Mouse (Mus musculus): ENCODE results near the gene Rrp36. TPM values are rescaled to one million over a fixed set of nuclear protein-coding genes. Genes with fewer than 3 reads are reported as not detected.
A peak's percentile ranks its signal among the peaks of the same experiment; 100 is the strongest.

Rrp36 gene
- polyA plus RNA-seq (2011; ENCODE audit: insufficient read depth, insufficient read length, low read depth, missing spikeins) = 48.5 and 60.2 TPM in 2 replicates

GRCm38 (mm10) chr17:46673850-46674529 is at the start of gene Rrp36:
Gene Rrp36, minus strand, starts transcription at chr17:46674352.
- Histone ChIP-seq H3K27ac (ENCODE audit: insufficient read depth, low read length) (peak within 1 kb of the TSS; percentile 59), H3K4me3 (ENCODE audit: low read depth, low read length) (peak within 1 kb of the TSS; percentile 80), H3K36me3 (ENCODE audit: control insufficient read depth, insufficient read depth, low read length, poor library complexity, severe bottlenecking) (peaks cover 24% of the 10 kb centered on the region), H3K9me3 (replicated peaks; ENCODE audit: control insufficient read depth, insufficient read depth, low read length, poor library complexity, severe bottlenecking) (no peaks in the 10 kb centered on the region), H3K9ac (ENCODE audit: low read depth, poor library complexity, severe bottlenecking) (peak within 1 kb of the TSS; percentile 77), H3K4me1 (ENCODE audit: control insufficient read depth, insufficient read depth, low read length) (peaks cover 6% of the 10 kb centered on the region), H3K27me3 (ENCODE audit: control insufficient read depth, insufficient read depth, low read length, poor library complexity, severe bottlenecking) (no peaks in the 10 kb centered on the region)
- TF ChIP-seq EP300 (IDR thresholded peaks at IDR 0.05; ENCODE audit: insufficient read depth, low read depth, low read length) (no peak), POLR2A (IDR thresholded peaks at IDR 0.05; ENCODE audit: insufficient read depth, low read length) (peak; percentile 69)

GRCm38 (mm10) chr17:46721077-46721476 is 46.9 kb upstream of the Rrp36 start:
- H3K9me3 ChIP-seq (replicated peaks; ENCODE audit: control insufficient read depth, insufficient read depth, low read length, poor library complexity, severe bottlenecking) = no peaks in the 10 kb centered on the region
- H3K27me3 ChIP-seq (ENCODE audit: control insufficient read depth, insufficient read depth, low read length, poor library complexity, severe bottlenecking) = no peaks in the 10 kb centered on the region
- no peak for TF ChIP-seq CTCF (IDR thresholded peaks at IDR 0.05; ENCODE audit: low read depth, low read length)
- no peak for TF ChIP-seq POLR2A (IDR thresholded peaks at IDR 0.05; ENCODE audit: insufficient read depth, low read length)
- no peak for TF ChIP-seq EP300 (IDR thresholded peaks at IDR 0.05; ENCODE audit: insufficient read depth, low read depth, low read length)
- no peak overlapping the region for H3K27ac ChIP-seq (ENCODE audit: insufficient read depth, low read length)
- H3K36me3 ChIP-seq (ENCODE audit: control insufficient read depth, insufficient read depth, low read length, poor library complexity, severe bottlenecking) = no peaks in the 10 kb centered on the region
- H3K4me3 ChIP-seq (ENCODE audit: low read depth, low read length) = no peak overlapping the region
- no peak overlapping the region for H3K9ac ChIP-seq (ENCODE audit: low read depth, poor library complexity, severe bottlenecking)
- no peaks in the 10 kb centered on the region for H3K4me1 ChIP-seq (ENCODE audit: control insufficient read depth, insufficient read depth, low read length)

- Histone ChIP-seq H3K9me3 (replicated peaks; ENCODE audit: control insufficient read depth, insufficient read depth, low read length, poor library complexity, severe bottlenecking) (no peaks in the 10 kb centered on the region), H3K27me3 (ENCODE audit: control insufficient read depth, insufficient read depth, low read length, poor library complexity, severe bottlenecking) (no peaks in the 10 kb centered on the region), H3K9ac (ENCODE audit: low read depth, poor library complexity, severe bottlenecking) (no peak overlapping the region), H3K4me3 (ENCODE audit: low read depth, low read length) (no peak overlapping the region), H3K4me1 (ENCODE audit: control insufficient read depth, insufficient read depth, low read length) (no peaks in the 10 kb centered on the region), H3K27ac (ENCODE audit: insufficient read depth, low read length) (no peak overlapping the region), H3K36me3 (ENCODE audit: control insufficient read depth, insufficient read depth, low read length, poor library complexity, severe bottlenecking) (0 out of 2 replicates have a peak, but pooled peaks cover 5% of the 10 kb centered on the region)
- TF ChIP-seq POLR2A (IDR thresholded peaks at IDR 0.05; ENCODE audit: insufficient read depth, low read length) (no peak), CTCF (IDR thresholded peaks at IDR 0.05; ENCODE audit: low read depth, low read length) (no peak), EP300 (IDR thresholded peaks at IDR 0.05; ENCODE audit: insufficient read depth, low read depth, low read length) (no peak)
These were observed 40.8 kb upstream of the Rrp36 start for GRCm38 (mm10) chr17:46714756-46715481.

GRCm38 (mm10) chr17:46713849-46714248 is 39.7 kb upstream of the Rrp36 start:
- H3K36me3 ChIP-seq (ENCODE audit: control insufficient read depth, insufficient read depth, low read length, poor library complexity, severe bottlenecking) = 0 out of 2 replicates have a peak, but pooled peaks cover 5% of the 10 kb centered on the region
- H3K9me3 ChIP-seq (replicated peaks; ENCODE audit: control insufficient read depth, insufficient read depth, low read length, poor library complexity, severe bottlenecking) = no peaks in the 10 kb centered on the region
- no peak overlapping the region for H3K9ac ChIP-seq (ENCODE audit: low read depth, poor library complexity, severe bottlenecking)
- H3K27ac ChIP-seq (ENCODE audit: insufficient read depth, low read length) = no peak overlapping the region
- no peaks in the 10 kb centered on the region for H3K4me1 ChIP-seq (ENCODE audit: control insufficient read depth, insufficient read depth, low read length)
- TF ChIP-seq CTCF (IDR thresholded peaks at IDR 0.05; ENCODE audit: low read depth, low read length) (no peak), POLR2A (IDR thresholded peaks at IDR 0.05; ENCODE audit: insufficient read depth, low read length) (no peak), EP300 (IDR thresholded peaks at IDR 0.05; ENCODE audit: insufficient read depth, low read depth, low read length) (no peak)
- H3K27me3 ChIP-seq (ENCODE audit: control insufficient read depth, insufficient read depth, low read length, poor library complexity, severe bottlenecking) = no peaks in the 10 kb centered on the region
- H3K4me3 ChIP-seq (ENCODE audit: low read depth, low read length) = no peak overlapping the region

- TF ChIP-seq EP300 (IDR thresholded peaks at IDR 0.05; ENCODE audit: insufficient read depth, low read depth, low read length) (no peak), CTCF (IDR thresholded peaks at IDR 0.05; ENCODE audit: low read depth, low read length) (no peak), POLR2A (IDR thresholded peaks at IDR 0.05; ENCODE audit: insufficient read depth, low read length) (no peak)
- no peak overlapping the region for H3K27ac ChIP-seq (ENCODE audit: insufficient read depth, low read length)
These were observed 38.3 kb upstream of the Rrp36 start for GRCm38 (mm10) chr17:46712442-46712841.

More at GRCm38 (mm10) chr17:46712442-46712841, 38.3 kb upstream of the Rrp36 start:
- Histone ChIP-seq H3K4me3 (ENCODE audit: low read depth, low read length) (peak overlapping the region; percentile 84; the same call in 1 of the 2 replicates), H3K4me1 (ENCODE audit: control insufficient read depth, insufficient read depth, low read length) (no peaks in the 10 kb centered on the region), H3K27me3 (ENCODE audit: control insufficient read depth, insufficient read depth, low read length, poor library complexity, severe bottlenecking) (no peaks in the 10 kb centered on the region), H3K9me3 (replicated peaks; ENCODE audit: control insufficient read depth, insufficient read depth, low read length, poor library complexity, severe bottlenecking) (no peaks in the 10 kb centered on the region), H3K36me3 (ENCODE audit: control insufficient read depth, insufficient read depth, low read length, poor library complexity, severe bottlenecking) (0 out of 2 replicates have a peak, but pooled peaks cover 5% of the 10 kb centered on the region), H3K9ac (ENCODE audit: low read depth, poor library complexity, severe bottlenecking) (peak overlapping the region; percentile 98)
